Mouse (Mus musculus): ENCODE measurements at regions not wholly inside any gene's neighbourhood (a gene's known extent, or its start where the extent isn't known, plus 50 kb on each side); places are given as distances from the start of the nearest gene placed in this dataset.

GRCm38 (mm10) chr7:113638098-113638497 lies 124.5 kb downstream of the Far1 start:
- TF ChIP-seq CTCF (IDR thresholded peaks at IDR 0.05; ENCODE audit: control insufficient read depth, insufficient read depth, low read length) (no peak), POLR2A (IDR thresholded peaks at IDR 0.05; ENCODE audit: borderline replicate concordance, control insufficient read depth, low read depth, low read length) (no peak)
